Mouse (Mus musculus) ES-Bruce4 (cell line): ENCODE measurements around the gene Nup210l. TPM values are rescaled to one million over a fixed set of nuclear protein-coding genes. Genes with fewer than 3 reads are reported as not detected.

Source experiments
- H3K27ac ChIP-seq: 2 replicates; pipeline ENCODE4 v1.5.1; 2012; ENCODE audit warnings: low read length, inconsistent platforms; ENCODE audit not compliant: insufficient read depth
- H3K27me3 ChIP-seq: 2 replicates; pipeline ENCODE4 v1.6.1; 2012; ENCODE audit warnings: mild to moderate bottlenecking, low read length, inconsistent platforms; ENCODE audit not compliant: control insufficient read depth, poor library complexity, insufficient read depth, severe bottlenecking
- H3K36me3 ChIP-seq: 2 replicates; pipeline ENCODE4 v1.6.1; 2012; ENCODE audit warnings: inconsistent platforms, mild to moderate bottlenecking, low read length, moderate library complexity; ENCODE audit not compliant: control insufficient read depth, poor library complexity, insufficient read depth, severe bottlenecking
- H3K4me1 ChIP-seq: one replicate; pipeline ENCODE4 v1.8.1; 2011; ENCODE audit warnings: low read length; ENCODE audit not compliant: control insufficient read depth, insufficient read depth
- H3K4me3 ChIP-seq: 2 replicates; pipeline ENCODE4 v1.5.1; 2011; ENCODE audit warnings: low read depth, mild to moderate bottlenecking, low read length
- H3K9ac ChIP-seq: 2 replicates; pipeline ENCODE4 v1.6.1; 2012; ENCODE audit warnings: low read depth, mild to moderate bottlenecking, inconsistent platforms; ENCODE audit not compliant: poor library complexity, severe bottlenecking
- H3K9me3 ChIP-seq: replicated peaks from 2 replicates; pipeline ENCODE4 v1.6.1; 2012; ENCODE audit warnings: mild to moderate bottlenecking, low read length, inconsistent platforms; ENCODE audit not compliant: control insufficient read depth, poor library complexity, insufficient read depth, severe bottlenecking
- CTCF ChIP-seq: IDR thresholded peaks from one replicate; pipeline ENCODE4 v1.8.1; 2011; ENCODE audit warnings: low read depth, low read length
- EP300 ChIP-seq: IDR thresholded peaks from 2 replicates; pipeline ENCODE4 v1.6.1; 2011; ENCODE audit warnings: low read depth, low read length; ENCODE audit not compliant: insufficient read depth
- POLR2A ChIP-seq: IDR thresholded peaks from one replicate; pipeline ENCODE4 v1.8.1; 2011; ENCODE audit warnings: low read length; ENCODE audit not compliant: insufficient read depth
- polyA plus RNA-seq: library from polyadenylated mRNA; stranded (reverse); fragments of >200 nt; gene quantifications from 2 replicates; pipeline ENCODE4 v1.2.4, GENCODE M21; 2011; ENCODE audit warnings: low read depth; ENCODE audit not compliant: missing spikeins, insufficient read depth, insufficient read length

The Nup210l gene
- polyA plus RNA-seq, 1 experiment, result 0.73 TPM

- no peak for TF ChIP-seq EP300
- no peak for TF ChIP-seq POLR2A
- TF ChIP-seq CTCF, result no peak
- Histone ChIP-seq H3K9me3 (no peaks in the 10 kb centered on the region), H3K4me1 (peaks cover 2% of the 10 kb centered on the region), H3K27ac (no peak overlapping the region), H3K4me3 (no peak overlapping the region), H3K27me3 (no peaks in the 10 kb centered on the region), H3K36me3 (peaks cover 2% of the 10 kb centered on the region; the same call in 1 of the 2 replicates), H3K9ac (no peak overlapping the region)
Measured at GRCm38 (mm10) chr3:90241251-90241650, 137.3 kb downstream of the Nup210l start.

DNA sequence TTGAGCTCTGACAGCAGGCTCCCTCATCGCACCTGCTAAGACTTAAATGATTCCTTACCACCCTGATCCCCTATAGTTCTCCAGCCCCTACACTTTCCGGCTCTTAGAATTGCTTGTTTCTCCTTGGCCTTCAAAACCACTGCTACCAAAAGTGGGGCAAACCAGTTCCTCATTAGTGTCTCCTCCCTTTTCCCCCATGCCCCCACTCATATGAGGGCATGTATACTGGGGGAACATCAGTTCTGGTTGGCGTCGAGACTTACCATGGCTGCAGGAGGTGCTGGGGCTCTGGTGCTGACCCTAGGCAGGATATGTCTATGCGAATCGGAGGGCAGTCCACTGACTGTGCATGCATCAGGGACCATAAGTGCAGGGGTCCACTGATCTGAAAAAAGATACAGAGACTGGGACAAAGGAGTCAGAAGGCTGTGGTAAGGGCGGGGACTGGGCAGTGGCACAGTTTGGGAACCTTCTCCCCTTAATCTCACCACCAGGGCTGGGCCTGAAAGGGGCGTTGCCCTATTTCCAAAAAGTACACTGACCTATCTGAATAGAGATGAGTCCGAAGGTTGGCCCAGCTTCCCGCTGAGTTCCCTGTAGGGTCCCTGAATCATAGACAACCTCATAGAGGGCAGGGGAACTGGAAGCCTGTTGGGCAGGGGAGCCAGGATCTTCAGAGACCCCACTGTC lies 137.9 kb downstream of the Nup210l start:
- Histone ChIP-seq H3K36me3 (no peaks in the 10 kb centered on the region), H3K9me3 (no peaks in the 10 kb centered on the region), H3K27ac (no peak overlapping the region), H3K27me3 (no peaks in the 10 kb centered on the region), H3K4me3 (no peak overlapping the region), H3K9ac (no peak overlapping the region), H3K4me1 (peaks cover 2% of the 10 kb centered on the region)
- no peak for TF ChIP-seq EP300
- no peak for TF ChIP-seq CTCF
- TF ChIP-seq POLR2A, result no peak

DNA sequence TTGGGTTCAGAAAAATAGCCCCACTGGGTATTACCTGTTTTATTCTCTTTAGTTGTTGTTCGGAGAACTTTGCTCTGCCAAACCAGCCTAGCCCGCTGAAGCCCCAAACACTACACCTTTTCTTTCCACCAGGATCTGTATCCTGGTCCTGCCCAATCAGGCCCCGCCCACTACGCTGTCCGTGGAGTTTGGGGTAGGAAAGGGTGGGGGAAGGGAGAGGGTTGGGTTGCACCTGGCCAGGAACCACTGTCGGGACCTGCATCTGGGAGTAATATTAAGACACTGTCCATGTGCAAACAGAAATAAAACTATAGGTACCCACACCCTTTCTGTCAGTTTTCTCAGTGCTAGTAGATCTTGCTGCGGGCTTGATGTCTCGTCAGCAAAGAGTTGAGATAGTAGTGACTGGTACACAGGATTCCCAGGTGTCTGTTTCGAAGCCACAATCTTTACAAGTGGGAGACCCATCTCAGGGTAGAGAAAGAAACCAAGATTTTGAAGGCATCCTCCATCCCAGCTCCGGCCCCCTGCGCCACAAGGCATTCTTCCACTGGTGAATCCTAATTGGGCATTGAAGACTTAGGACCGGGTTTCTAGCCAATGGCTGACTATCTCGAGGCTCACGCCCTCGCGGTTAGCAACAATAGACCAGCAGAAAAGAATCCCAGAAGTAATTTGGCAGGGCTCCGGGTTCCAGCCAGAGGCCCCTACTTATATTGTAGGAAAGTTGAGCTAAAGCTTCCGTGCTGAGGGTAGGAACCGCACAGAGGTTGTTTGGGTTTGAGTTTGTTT lies 139.2 kb downstream of the Nup210l start, which contains the start of gene Creb3l4:
Gene Creb3l4 (minus strand): TSS at position 529 of the 792 bp plus-strand sequence.
- TF ChIP-seq POLR2A (peak; percentile 28), EP300 (no peak), CTCF (no peak)
- Histone ChIP-seq H3K4me1 (peaks cover 2% of the 10 kb centered on the region), H3K9ac (peak within 1 kb of the TSS; percentile 63), H3K36me3 (no peaks in the 10 kb centered on the region), H3K4me3 (peak within 1 kb of the TSS; percentile 65), H3K9me3 (no peaks in the 10 kb centered on the region), H3K27ac (peak within 1 kb of the TSS; percentile 69), H3K27me3 (no peaks in the 10 kb centered on the region)

DNA sequence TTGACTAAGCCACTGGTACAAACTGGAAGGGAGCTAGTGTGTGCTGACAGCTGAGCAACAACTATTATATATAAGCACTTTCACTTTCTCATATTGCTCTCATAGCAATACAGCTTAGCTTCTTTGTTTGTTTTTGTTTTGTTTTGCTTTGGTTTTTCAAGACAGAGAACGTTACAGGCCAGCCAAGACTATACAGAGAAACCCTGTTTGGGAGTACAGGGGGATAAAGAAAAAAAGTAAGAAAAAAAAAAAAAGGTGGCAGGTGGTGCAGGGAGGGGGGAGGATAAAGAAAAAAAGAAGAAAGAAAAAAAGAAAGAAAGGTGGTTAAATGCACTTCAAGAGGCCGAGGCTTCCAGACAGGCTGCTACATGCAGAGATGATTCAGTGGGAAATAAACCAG lies 141.5 kb downstream of the Nup210l start:
- no peak for TF ChIP-seq EP300
- TF ChIP-seq CTCF, result no peak
- no peak for TF ChIP-seq POLR2A
- no peak overlapping the region for H3K27ac ChIP-seq
- no peak overlapping the region for H3K9ac ChIP-seq
- H3K27me3 ChIP-seq, result no peaks in the 10 kb centered on the region
- H3K9me3 ChIP-seq, result no peaks in the 10 kb centered on the region
- H3K4me3 ChIP-seq, result no peak overlapping the region
- H3K4me1 ChIP-seq, result peaks cover 2% of the 10 kb centered on the region
- H3K36me3 ChIP-seq, result 0 out of 2 replicates have a peak, but pooled peaks cover under 1% of the 10 kb centered on the region

- H3K4me1 ChIP-seq, result no peaks in the 10 kb centered on the region
- H3K27me3 ChIP-seq, result no peaks in the 10 kb centered on the region
- TF ChIP-seq POLR2A, result no peak
- TF ChIP-seq EP300, result no peak
- no peak for TF ChIP-seq CTCF
- H3K36me3 ChIP-seq, result peaks cover 10% of the 10 kb centered on the region; the same call in 1 of the 2 replicates
- peak overlapping the region; percentile 69 for H3K4me3 ChIP-seq
- H3K9me3 ChIP-seq, result no peaks in the 10 kb centered on the region
- H3K9ac ChIP-seq, result peak overlapping the region; percentile 86
- H3K27ac ChIP-seq, result peak overlapping the region; percentile 92
Measured at GRCm38 (mm10) chr3:90247630-90247959, 143.7 kb downstream of the Nup210l start.
